Mouse (Mus musculus): ENCODE data around the gene Mmp15. TPM values are rescaled to one million over a fixed set of nuclear protein-coding genes. Genes with fewer than 3 reads are reported as not detected.

The Mmp15 gene
- polyA plus RNA-seq, 1 experiment, result 17.1 TPM

Other genes with a start within 250 kb of the Mmp15 start
- gene Kifc3, start 149.5 kb upstream of the Mmp15 start, polyA plus RNA-seq (2012; rRNA removed), result 39.1 and 45.2 TPM in 2 replicates
- gene Cngb1, start 45.7 kb upstream of the Mmp15 start, polyA plus RNA-seq (2012; rRNA removed), result 1.5 and 2.9 TPM in 2 replicates
- 1.7 and 3.3 TPM in 2 replicates for gene Tepp, start 41.7 kb upstream of the Mmp15 start, polyA plus RNA-seq (2012; rRNA removed)
- 6.8 and 7.9 TPM in 2 replicates for gene Zfp319, start 20.3 kb upstream of the Mmp15 start, polyA plus RNA-seq (2012; rRNA removed)
- gene Usb1, start 20.0 kb upstream of the Mmp15 start, polyA plus RNA-seq (2012; rRNA removed), result 34.5 and 43.1 TPM in 2 replicates
- gene Cfap20, start 82.6 kb downstream of the Mmp15 start, polyA plus RNA-seq (2012; rRNA removed), result 62.3 and 86.8 TPM in 2 replicates
- 38.6 and 44.3 TPM in 2 replicates for gene Csnk2a2, start 137.8 kb downstream of the Mmp15 start, polyA plus RNA-seq (2012; rRNA removed)
- 0.96 and 1.2 TPM in 2 replicates for gene Ccdc113, start 181.8 kb downstream of the Mmp15 start, polyA plus RNA-seq (2012; rRNA removed)
- gene Prss54, start 224.1 kb downstream of the Mmp15 start, polyA plus RNA-seq (2012; rRNA removed), result not detected in 2 replicates

Measured in urinary bladder, adult 2 months (tissue).